ENCODE assay signal across 8 mouse cellular contexts in the genomic region with DNA sequence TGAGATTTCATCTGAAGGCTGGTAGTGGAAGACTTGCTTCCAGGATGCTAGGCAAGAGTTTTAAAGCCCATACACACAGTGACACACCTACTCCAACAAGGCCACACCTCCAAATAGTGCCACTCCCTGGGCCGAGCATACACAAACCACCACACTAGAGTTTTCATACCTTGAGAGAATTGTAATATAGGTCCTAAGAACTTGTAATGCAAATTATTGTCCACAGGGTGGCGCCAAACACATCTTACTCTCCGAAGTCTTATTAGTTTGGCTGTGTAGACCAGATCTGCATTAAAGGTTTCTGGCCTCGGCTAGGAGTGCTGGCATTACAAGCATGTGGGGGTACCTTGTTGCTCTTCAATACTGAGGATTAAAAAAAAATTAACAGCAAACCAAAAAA. TPM values are rescaled to one million over a fixed set of nuclear protein-coding genes. Genes with fewer than 3 reads are reported as not detected.
DNase-seq lines count a peak whose midpoint lies in the region; ATAC-seq and TF ChIP-seq lines count a peak whose summit lies in the region.

No protein-coding gene starts in this region.

- H3K4me3 ChIP-seq in ES-Bruce4 (ENCODE audit: low read depth, low read length): no peak overlapping the region
- no peak overlapping the region for H3K4me3 ChIP-seq in lung, adult 2 months (replicated peaks; ENCODE audit: extremely low read depth, low read depth, low read length)

- no peak for TF ChIP-seq POLR2A in ES-Bruce4 (IDR thresholded peaks at IDR 0.05; ENCODE audit: insufficient read depth, low read length)
- TF ChIP-seq POLR2A in lung, adult 2 months (IDR thresholded peaks at IDR 0.05; ENCODE audit: borderline replicate concordance, extremely low read depth, low read depth, low read length): no peak

- H3K4me1 ChIP-seq in ES-Bruce4 (ENCODE audit: control insufficient read depth, insufficient read depth, low read length): peaks cover 3% of the 10 kb centered on the region
- no peaks in the 10 kb centered on the region for H3K4me1 ChIP-seq in lung, adult 2 months (ENCODE audit: control insufficient read depth, insufficient read depth, low read length)

- 3% methylated on average over 4 of the region's 4 CpGs for WGBS in lung, adult 2 months

- no peak for TF ChIP-seq EP300 in ES-Bruce4 (IDR thresholded peaks at IDR 0.05; ENCODE audit: insufficient read depth, low read depth, low read length)

- no peak overlapping the region for H3K27ac ChIP-seq in ES-Bruce4 (ENCODE audit: insufficient read depth, low read length)

- peak; percentile 55; the same call in 1 of the 2 replicates for ATAC-seq in neutrophil, adult 5-6 weeks (ENCODE audit: extremely low read depth, insufficient number of reproducible peaks, low FRiP score, poor library complexity, severe bottlenecking)

- H3K36me3 ChIP-seq in ES-Bruce4 (ENCODE audit: control insufficient read depth, insufficient read depth, low read length, poor library complexity, severe bottlenecking): 0 out of 2 replicates have a peak, but pooled peaks cover 3% of the 10 kb centered on the region

- H3K9ac ChIP-seq in ES-Bruce4 (ENCODE audit: low read depth, poor library complexity, severe bottlenecking): no peak overlapping the region

- H3K9me3 ChIP-seq in ES-Bruce4 (replicated peaks; ENCODE audit: control insufficient read depth, insufficient read depth, low read length, poor library complexity, severe bottlenecking): no peaks in the 10 kb centered on the region

- H3K27me3 ChIP-seq in ES-Bruce4 (ENCODE audit: control insufficient read depth, insufficient read depth, low read length, poor library complexity, severe bottlenecking): no peaks in the 10 kb centered on the region

- intact Hi-C loops in heart, postnatal 14 days (cut with DNase I): loop anchor here (1.0 to 2.0 kb wide), 3 partner anchors 40 to 160 kb away; no protein-coding TSS in a partner anchor

- peak; percentile 34 for TF ChIP-seq CTCF in ES-Bruce4 (IDR thresholded peaks at IDR 0.05; ENCODE audit: low read depth, low read length)
- peak; percentile 57 for TF ChIP-seq CTCF in lung, adult 2 months (IDR thresholded peaks at IDR 0.05; ENCODE audit: insufficient read depth, low read length)

- DNase-seq in adipocyte (ENCODE audit: low spot score): peak; percentile 91
- DNase-seq in embryo, embryonic 10.5 days (ENCODE audit: low spot score): peak; percentile 87
- DNase-seq in heart, postnatal 14 days: peak; percentile 52 to 74
- DNase-seq in kidney, postnatal 25 days: peak; percentile 50 to 80
- peak; percentile 45 for DNase-seq in lung, adult 2 months
- peak; percentile 38 for DNase-seq in yolk sac, embryonic 10.5 days (ENCODE audit: low spot score)

RNA-seq across cellular contexts. Expression of a gene that starts 17.7 kb away (rescaled TPM):
- 29.9 and 31.8 TPM in 2 replicates for polyA plus RNA-seq in ES-Bruce4 (2011; ENCODE audit: insufficient read depth, insufficient read length, low read depth, missing spikeins)
- 1 to 10 TPM; 4.6 to 5.0 TPM for total RNA-seq in heart, postnatal 14 days (2021)
- 13.6 and 16.6 TPM in 2 replicates for polyA plus RNA-seq in lung, adult 2 months (2012; rRNA removed)
- not detected in 2 replicates for total RNA-seq in neutrophil, adult 5-6 weeks (2017)

RNA-seq across cellular contexts. Expression of a gene that starts 37.3 kb away (rescaled TPM):
- polyA plus RNA-seq in ES-Bruce4 (2011; ENCODE audit: insufficient read depth, insufficient read length, low read depth, missing spikeins): 49.1 and 57.4 TPM in 2 replicates
- total RNA-seq in heart, postnatal 14 days (2021): 1 to 10 TPM; 8.0 to 8.3 TPM
- 15.7 and 21.5 TPM in 2 replicates for polyA plus RNA-seq in lung, adult 2 months (2012; rRNA removed)
- 1.8 and 2.9 TPM in 2 replicates for total RNA-seq in neutrophil, adult 5-6 weeks (2017)

RNA-seq across cellular contexts. Expression of a gene that starts 44.4 kb away (rescaled TPM):
- 65.0 and 71.9 TPM in 2 replicates for polyA plus RNA-seq in ES-Bruce4 (2011; ENCODE audit: insufficient read depth, insufficient read length, low read depth, missing spikeins)
- total RNA-seq in heart, postnatal 14 days (2021): 10 to 100 TPM; 10.3 to 12.9 TPM
- polyA plus RNA-seq in lung, adult 2 months (2012; rRNA removed): 8.1 and 11.8 TPM in 2 replicates
- total RNA-seq in neutrophil, adult 5-6 weeks (2017): 40.5 and 48.7 TPM in 2 replicates

RNA-seq across cellular contexts. Expression of a gene that starts 44.5 kb away (rescaled TPM):
- polyA plus RNA-seq in ES-Bruce4 (2011; ENCODE audit: insufficient read depth, insufficient read length, low read depth, missing spikeins): 68.7 and 69.2 TPM in 2 replicates
- total RNA-seq in heart, postnatal 14 days (2021): 1 to 10 TPM; 4.1 to 6.3 TPM
- polyA plus RNA-seq in lung, adult 2 months (2012; rRNA removed): 3.0 and 5.5 TPM in 2 replicates
- 2.2 and 7.8 TPM in 2 replicates for total RNA-seq in neutrophil, adult 5-6 weeks (2017)

RNA-seq across cellular contexts. Expression of a gene that starts 56.9 kb away (rescaled TPM):
- not detected in 2 replicates for polyA plus RNA-seq in ES-Bruce4 (2011; ENCODE audit: insufficient read depth, insufficient read length, low read depth, missing spikeins)
- total RNA-seq in heart, postnatal 14 days (2021): not detected
- polyA plus RNA-seq in lung, adult 2 months (2012; rRNA removed): 0.10 and 0.18 TPM in 2 replicates
- total RNA-seq in neutrophil, adult 5-6 weeks (2017): not detected in 2 replicates

Comparison
In these comparisons a context has a peak if more than half of its experiments do, and no peak if none do; other contexts are left out.
1. DNase-seq: peak in every context shown above with its lines; median percentile 91 in adipocyte; 87 in embryo, embryonic 10.5 days; 65 in kidney, postnatal 25 days; 63 in heart, postnatal 14 days; 45 in lung, adult 2 months; 38 in yolk sac, embryonic 10.5 days.